Mouse (Mus musculus) neural tube, embryonic 15.5 days (tissue): Measurements from ENCODE around the gene Cpsf6. TPM values are rescaled to one million over a fixed set of nuclear protein-coding genes. Genes with fewer than 3 reads are reported as not detected.

Experiments
- ATAC-seq: fragments of 200-750 bp; cut with Nextera tagmentation; 2 replicates; pipeline ENCODE4 v1.8.0; 2017; ENCODE audit warnings: mild to moderate bottlenecking, moderate TSS enrichment, moderate library complexity; ENCODE audit not compliant: low FRiP score
- H3K27ac ChIP-seq: fragments of 300-500 bp; sonication (generic); replicated peaks from 2 replicates; pipeline ENCODE4 v1.5.1; 2015; ENCODE audit warnings: mild to moderate bottlenecking, inconsistent platforms
- H3K27me3 ChIP-seq: fragments of 300-500 bp; sonication (generic); replicated peaks from 2 replicates; pipeline ENCODE4 v1.6.1; 2015; ENCODE audit warnings: inconsistent platforms
- H3K36me3 ChIP-seq: fragments of 300-500 bp; sonication (generic); 2 replicates; pipeline ENCODE4 v1.6.1; 2015; ENCODE audit warnings: inconsistent platforms
- H3K4me1 ChIP-seq: fragments of 300-500 bp; sonication (generic); 2 replicates; pipeline ENCODE4 v1.6.1; 2015; ENCODE audit warnings: inconsistent platforms
- H3K4me2 ChIP-seq: fragments of 300-500 bp; sonication (generic); 2 replicates; pipeline ENCODE4 v1.6.1; 2015; ENCODE audit warnings: inconsistent platforms, mild to moderate bottlenecking, moderate library complexity
- H3K4me3 ChIP-seq: fragments of 300-500 bp; sonication (generic); replicated peaks from 2 replicates; pipeline ENCODE4 v1.5.1; 2015; ENCODE audit warnings: mild to moderate bottlenecking, inconsistent platforms
- H3K9ac ChIP-seq: fragments of 300-500 bp; sonication (generic); replicated peaks from 2 replicates; pipeline ENCODE4 v1.6.1; 2015; ENCODE audit warnings: mild to moderate bottlenecking, inconsistent platforms
- H3K9me3 ChIP-seq: fragments of 300-500 bp; sonication (generic); replicated peaks from 2 replicates; pipeline ENCODE4 v1.6.1; 2016; ENCODE audit warnings: inconsistent platforms
- whole genome bisulfite sequencing: fragments of 180-500 bp; shearing (Covaris S2); methylation state at CpG from one replicate; pipeline ENCODE4 v1.1.7; 2015; ENCODE audit warnings: mixed read lengths; 5-methylcytosine and 5-hydroxymethylcytosine counted together
- polyA plus RNA-seq: library from polyadenylated mRNA; unstranded; fragments of >200 nt; fragmentation: Nextera tagmentation; extraction: Ambion mirVana; gene quantifications from 2 replicates; pipeline ENCODE4 v1.2.1, GENCODE M21; 2015

Gene Cpsf6
- polyA plus RNA-seq, 1 experiment from 2014 or later, result 126 TPM

DNA sequence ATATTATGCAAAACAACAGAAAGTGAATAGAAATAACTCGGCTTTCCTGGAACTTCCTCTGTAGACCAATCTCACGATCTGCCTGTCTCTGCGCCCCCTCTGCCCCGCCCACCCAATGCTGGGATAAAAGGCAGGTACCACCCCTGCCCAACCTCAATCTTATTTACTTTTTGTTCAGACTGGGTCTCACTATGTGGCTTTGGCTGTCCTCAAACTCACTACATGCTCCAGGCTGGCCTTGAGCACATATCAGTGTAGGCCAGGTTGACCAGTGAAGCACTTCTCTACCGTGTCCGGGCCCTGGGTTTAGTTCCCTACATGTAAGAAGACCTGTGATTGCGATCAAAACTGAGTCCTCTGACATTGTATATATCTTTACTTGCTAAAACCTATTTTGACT lies 40.6 kb downstream of the Cpsf6 start:
- Histone ChIP-seq H3K9me3 (no peaks in the 10 kb centered on the region), H3K27ac (no peak overlapping the region), H3K27me3 (no peaks in the 10 kb centered on the region), H3K4me1 (0 out of 2 replicates have a peak, but pooled peaks cover 3% of the 10 kb centered on the region), H3K4me2 (no peak overlapping the region), H3K36me3 (no peaks in the 10 kb centered on the region), H3K4me3 (no peak overlapping the region), H3K9ac (no peak overlapping the region)
- 82% methylated on average over 7 of the region's 7 CpGs for WGBS
- no peak for ATAC-seq

DNA sequence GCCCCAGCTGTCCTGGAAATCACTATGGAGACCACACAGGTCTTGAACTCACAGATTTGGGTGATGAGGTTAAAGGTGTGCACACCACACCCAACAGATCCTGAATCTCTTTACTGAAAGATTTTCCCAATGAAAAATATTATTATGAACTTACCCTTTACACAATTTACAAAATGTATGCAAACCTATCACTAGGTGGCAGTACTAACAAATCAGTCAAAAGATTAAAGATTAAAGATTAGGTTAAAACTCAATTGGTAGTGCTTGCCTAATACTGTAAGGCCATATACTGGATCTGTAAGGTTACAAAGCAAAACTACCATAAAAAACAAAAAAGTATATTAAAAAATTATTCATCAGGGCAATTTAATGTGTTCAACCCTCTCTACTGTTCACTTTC lies 41.9 kb downstream of the Cpsf6 start:
- Histone ChIP-seq H3K27me3 (no peaks in the 10 kb centered on the region), H3K9me3 (no peaks in the 10 kb centered on the region), H3K4me1 (0 out of 2 replicates have a peak, but pooled peaks cover 3% of the 10 kb centered on the region), H3K4me2 (no peak overlapping the region), H3K27ac (no peak overlapping the region), H3K4me3 (no peak overlapping the region), H3K9ac (no peak overlapping the region), H3K36me3 (no peaks in the 10 kb centered on the region)
- ATAC-seq, result no peak

DNA sequence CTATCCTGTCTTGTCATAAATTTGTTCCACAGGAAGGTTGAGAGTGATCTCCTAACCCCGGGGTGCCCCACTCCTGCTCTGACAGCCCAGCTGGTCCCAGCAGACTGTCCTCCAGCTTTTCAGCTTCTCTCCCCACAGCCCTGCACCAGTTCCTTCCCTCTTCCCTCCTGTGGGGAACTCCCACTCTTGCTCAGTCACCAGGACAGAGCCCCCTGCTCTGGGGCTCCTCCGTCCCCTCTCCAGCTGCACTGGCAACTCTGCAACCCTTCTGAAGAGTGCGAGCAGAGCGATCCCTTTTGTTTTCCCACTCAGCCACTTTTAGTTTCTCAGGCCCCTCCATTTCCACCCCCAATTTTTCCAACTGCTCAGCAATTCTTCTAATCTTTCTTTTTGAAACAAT lies 44.2 kb downstream of the Cpsf6 start:
- 33% methylated on average over 4 of the region's 4 CpGs for WGBS
- no peak overlapping the region for H3K4me3 ChIP-seq
- H3K4me1 ChIP-seq, result 0 out of 2 replicates have a peak, but pooled peaks cover 3% of the 10 kb centered on the region
- H3K9me3 ChIP-seq, result no peaks in the 10 kb centered on the region
- ATAC-seq, result no peak
- H3K27ac ChIP-seq, result no peak overlapping the region
- no peak overlapping the region for H3K9ac ChIP-seq
- no peaks in the 10 kb centered on the region for H3K36me3 ChIP-seq
- H3K4me2 ChIP-seq, result no peak overlapping the region
- no peaks in the 10 kb centered on the region for H3K27me3 ChIP-seq

DNA sequence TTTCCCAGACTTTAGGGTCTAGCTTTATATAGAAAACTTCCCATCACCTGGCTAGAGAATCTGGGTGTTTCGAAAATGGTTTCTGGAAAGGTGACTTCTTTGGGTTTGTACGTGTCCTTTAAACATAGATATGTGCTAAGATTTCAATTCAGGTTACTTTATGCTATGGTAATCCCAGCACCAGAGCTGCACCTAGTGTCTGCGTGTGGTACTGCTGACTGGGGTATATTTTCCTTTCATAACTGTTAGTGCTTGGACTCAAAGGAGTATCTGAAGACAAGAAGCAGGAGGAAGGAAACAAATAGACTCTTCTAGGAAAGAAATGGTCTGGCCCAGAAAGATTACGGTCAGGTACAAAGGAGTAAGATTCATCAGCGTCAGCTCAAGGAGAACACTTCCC lies 49.3 kb downstream of the Cpsf6 start:
- H3K36me3 ChIP-seq, result no peaks in the 10 kb centered on the region
- no peaks in the 10 kb centered on the region for H3K27me3 ChIP-seq
- no peak overlapping the region for H3K9ac ChIP-seq
- ATAC-seq, result no peak
- H3K4me3 ChIP-seq, result no peak overlapping the region
- H3K4me2 ChIP-seq, result no peak overlapping the region
- H3K27ac ChIP-seq, result no peak overlapping the region
- H3K9me3 ChIP-seq, result no peaks in the 10 kb centered on the region
- 82% methylated on average over 5 of the region's 5 CpGs for WGBS
- no peaks in the 10 kb centered on the region for H3K4me1 ChIP-seq

DNA sequence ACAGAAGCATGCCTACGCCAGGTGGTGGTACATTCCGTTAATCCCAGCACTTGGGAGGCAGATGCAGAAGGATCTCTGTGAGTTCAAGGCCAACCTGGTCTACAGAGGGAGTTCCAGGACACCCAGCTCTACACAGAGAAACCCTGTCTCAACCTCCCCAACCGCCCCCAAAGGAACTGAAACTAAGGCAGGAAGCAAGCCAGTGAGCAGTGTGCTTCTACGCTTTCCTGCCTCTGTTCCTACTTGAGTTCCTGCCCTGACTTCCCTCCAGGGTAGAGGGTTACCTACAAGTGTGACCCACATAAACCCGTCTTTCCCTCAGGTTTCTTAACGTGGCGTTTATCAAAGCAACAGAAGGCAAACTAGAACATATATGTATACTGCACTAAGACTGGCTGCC lies 56.0 kb downstream of the Cpsf6 start:
- no peaks in the 10 kb centered on the region for H3K9me3 ChIP-seq
- ATAC-seq, result no peak
- no peaks in the 10 kb centered on the region for H3K27me3 ChIP-seq

DNA sequence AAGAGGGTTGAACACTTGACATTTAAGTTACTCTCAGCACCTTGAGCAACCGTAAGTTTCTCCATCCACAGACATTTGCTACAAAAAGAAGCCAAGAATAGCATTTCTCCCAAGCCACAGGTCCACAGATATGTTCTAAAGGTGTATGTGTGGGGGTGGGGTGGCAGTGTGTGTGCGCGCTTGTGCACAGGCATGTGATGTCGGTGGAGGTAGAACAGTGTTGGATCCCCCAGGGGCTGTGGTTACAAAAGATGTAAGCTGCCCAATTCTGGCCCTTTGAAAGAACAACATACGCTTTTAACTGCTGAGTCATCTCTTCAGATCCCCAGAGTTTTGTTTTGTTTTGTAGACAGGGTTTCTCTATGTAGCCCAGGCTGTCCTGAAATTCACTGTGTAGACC lies 57.2 kb downstream of the Cpsf6 start:
- Histone ChIP-seq H3K4me1 (no peaks in the 10 kb centered on the region), H3K4me3 (no peak overlapping the region), H3K9me3 (no peaks in the 10 kb centered on the region), H3K4me2 (no peak overlapping the region), H3K36me3 (no peaks in the 10 kb centered on the region), H3K9ac (no peak overlapping the region), H3K27me3 (no peaks in the 10 kb centered on the region), H3K27ac (no peak overlapping the region)
- 91% methylated on average over 5 of the region's 5 CpGs for WGBS
- no peak for ATAC-seq

More for the DNA sequence above, 56.0 kb downstream of the Cpsf6 start:
- Histone ChIP-seq H3K4me3 (no peak overlapping the region), H3K36me3 (no peaks in the 10 kb centered on the region), H3K27ac (no peak overlapping the region), H3K4me1 (no peaks in the 10 kb centered on the region), H3K4me2 (no peak overlapping the region), H3K9ac (no peak overlapping the region)
- 89% methylated on average over 7 of the region's 7 CpGs for WGBS

DNA sequence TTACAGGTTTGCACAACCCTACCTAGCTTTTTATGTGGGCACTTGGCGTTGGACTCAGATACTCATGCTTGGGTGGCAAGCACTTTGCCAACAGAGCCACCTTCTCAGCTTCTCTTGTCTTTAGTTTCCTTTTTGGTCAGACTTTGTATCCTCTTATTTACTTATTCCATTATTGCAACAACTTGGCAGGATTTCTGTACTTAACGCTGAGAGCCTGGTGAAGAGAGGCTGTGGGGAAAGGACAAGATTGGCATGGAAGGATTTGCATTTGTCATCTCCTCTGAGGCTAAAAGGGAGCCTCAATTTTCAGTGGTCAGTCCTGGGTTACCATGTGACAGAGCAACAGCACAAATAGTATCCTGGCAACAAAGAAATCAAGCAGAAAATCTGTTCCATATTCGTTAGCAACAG lies 59.2 kb downstream of the Cpsf6 start:
- H3K27ac ChIP-seq, result no peak overlapping the region

DNA sequence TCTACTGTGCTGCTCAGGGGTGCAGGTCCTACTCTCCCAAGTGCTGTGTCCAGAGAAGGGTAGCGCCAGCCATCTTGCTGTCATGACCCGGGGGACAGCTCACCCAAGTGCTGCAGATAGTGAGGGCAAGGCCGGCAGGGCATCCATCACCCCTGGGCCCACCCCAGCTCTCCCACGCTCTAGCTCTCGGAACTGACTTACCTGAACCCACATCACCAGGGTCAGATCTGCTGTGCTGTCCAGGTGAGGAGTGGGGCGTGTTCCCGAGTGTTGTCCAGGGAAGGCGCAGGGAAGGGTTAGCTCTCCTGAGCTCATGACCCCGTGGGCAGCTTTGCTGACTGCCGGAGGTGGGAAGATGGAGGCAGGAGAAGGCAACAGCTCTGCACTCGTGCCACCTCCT lies 63.4 kb downstream of the Cpsf6 start:
- Histone ChIP-seq H3K4me3 (no peak overlapping the region), H3K27me3 (no peaks in the 10 kb centered on the region), H3K27ac (no peak overlapping the region), H3K36me3 (no peaks in the 10 kb centered on the region), H3K4me2 (no peak overlapping the region), H3K9ac (no peak overlapping the region), H3K9me3 (no peaks in the 10 kb centered on the region), H3K4me1 (no peaks in the 10 kb centered on the region)
- WGBS, result 94% methylated on average over 11 of the region's 11 CpGs
- ATAC-seq, result no peak

More for the DNA sequence above, 59.2 kb downstream of the Cpsf6 start:
- no peaks in the 10 kb centered on the region for H3K4me1 ChIP-seq
- no peak overlapping the region for H3K9ac ChIP-seq
- no peaks in the 10 kb centered on the region for H3K9me3 ChIP-seq
- H3K36me3 ChIP-seq, result no peaks in the 10 kb centered on the region
- H3K27me3 ChIP-seq, result no peaks in the 10 kb centered on the region
- H3K4me2 ChIP-seq, result no peak overlapping the region
- H3K4me3 ChIP-seq, result no peak overlapping the region
- no peak for ATAC-seq
- WGBS, result 65% methylated on average over 3 of the region's 3 CpGs

DNA sequence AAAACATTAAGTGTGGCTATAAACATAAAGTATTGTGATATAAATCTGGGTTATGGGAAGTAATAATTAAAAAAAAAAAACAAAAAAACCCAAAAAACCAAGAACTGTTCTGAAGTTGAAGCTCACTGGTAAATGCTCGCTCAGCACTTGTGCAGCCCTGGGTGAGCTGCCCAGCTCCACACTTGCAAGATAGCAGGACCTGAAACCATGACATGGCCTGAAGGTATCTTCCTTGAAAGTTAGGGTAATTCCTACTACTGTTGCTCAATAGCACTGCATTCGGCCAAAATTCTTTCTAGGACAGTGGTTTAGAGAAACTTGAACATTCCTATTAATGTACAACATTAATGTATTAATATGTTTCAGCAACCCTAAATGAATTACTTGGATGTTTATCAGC lies 66.7 kb downstream of the Cpsf6 start:
- Histone ChIP-seq H3K4me3 (no peak overlapping the region), H3K36me3 (no peaks in the 10 kb centered on the region), H3K27me3 (no peaks in the 10 kb centered on the region), H3K27ac (no peak overlapping the region), H3K9ac (no peak overlapping the region), H3K4me2 (no peak overlapping the region), H3K9me3 (no peaks in the 10 kb centered on the region), H3K4me1 (no peaks in the 10 kb centered on the region)
- 92% methylated on average over 2 of the region's 2 CpGs for WGBS
- ATAC-seq, result no peak

DNA sequence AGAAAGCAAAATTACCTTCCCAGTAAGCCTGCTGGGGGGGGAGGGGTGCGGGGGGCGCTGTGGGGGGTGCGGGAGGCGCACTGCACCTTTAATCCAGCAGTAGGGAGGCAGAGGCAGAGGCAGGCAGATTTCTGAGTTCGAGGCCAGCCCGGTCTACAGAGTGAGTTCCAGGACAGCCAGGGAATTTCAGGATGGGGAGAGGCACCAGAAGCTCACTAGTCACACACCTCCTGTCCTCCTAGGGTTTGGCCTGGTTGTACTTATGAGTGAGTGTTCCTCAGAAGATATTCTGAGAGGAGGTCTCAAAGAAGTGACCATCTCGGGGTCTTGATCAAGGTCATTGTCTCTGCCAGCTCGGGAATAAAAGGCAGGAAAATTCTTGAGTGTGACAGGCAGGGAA lies 67.6 kb downstream of the Cpsf6 start:
- Histone ChIP-seq H3K4me3 (no peak overlapping the region), H3K27me3 (no peaks in the 10 kb centered on the region), H3K36me3 (no peaks in the 10 kb centered on the region), H3K9me3 (no peaks in the 10 kb centered on the region), H3K4me2 (no peak overlapping the region), H3K9ac (no peak overlapping the region), H3K4me1 (no peaks in the 10 kb centered on the region), H3K27ac (no peak overlapping the region)
- no peak for ATAC-seq
- 85% methylated on average over 8 of the region's 8 CpGs for WGBS

DNA sequence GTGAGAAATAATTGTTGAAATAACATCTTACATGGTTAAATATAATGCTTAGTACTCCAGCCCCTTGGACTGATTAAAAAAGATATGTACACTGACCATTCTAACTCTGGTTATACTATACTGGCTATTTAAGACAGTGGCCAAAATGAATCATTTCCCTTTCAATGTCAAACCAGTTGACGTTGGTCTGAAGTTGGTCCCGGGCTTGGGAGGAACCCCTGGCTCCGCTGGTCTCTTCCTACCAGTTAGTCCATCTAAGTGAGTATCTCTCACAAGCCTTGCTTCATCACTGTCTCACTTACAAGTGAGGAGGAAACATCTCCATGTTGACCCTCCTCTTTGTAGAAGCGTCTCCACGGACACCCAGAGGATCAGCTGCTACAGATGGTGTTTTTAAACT lies 75.4 kb downstream of the Cpsf6 start:
- H3K36me3 ChIP-seq, result no peaks in the 10 kb centered on the region
- H3K9me3 ChIP-seq, result no peaks in the 10 kb centered on the region
- H3K27me3 ChIP-seq, result no peaks in the 10 kb centered on the region
- no peak overlapping the region for H3K4me2 ChIP-seq
- no peak overlapping the region for H3K4me3 ChIP-seq
- 92% methylated on average over 5 of the region's 5 CpGs for WGBS
- no peak overlapping the region for H3K27ac ChIP-seq
- H3K4me1 ChIP-seq, result no peaks in the 10 kb centered on the region
- H3K9ac ChIP-seq, result no peak overlapping the region
- ATAC-seq, result no peak

DNA sequence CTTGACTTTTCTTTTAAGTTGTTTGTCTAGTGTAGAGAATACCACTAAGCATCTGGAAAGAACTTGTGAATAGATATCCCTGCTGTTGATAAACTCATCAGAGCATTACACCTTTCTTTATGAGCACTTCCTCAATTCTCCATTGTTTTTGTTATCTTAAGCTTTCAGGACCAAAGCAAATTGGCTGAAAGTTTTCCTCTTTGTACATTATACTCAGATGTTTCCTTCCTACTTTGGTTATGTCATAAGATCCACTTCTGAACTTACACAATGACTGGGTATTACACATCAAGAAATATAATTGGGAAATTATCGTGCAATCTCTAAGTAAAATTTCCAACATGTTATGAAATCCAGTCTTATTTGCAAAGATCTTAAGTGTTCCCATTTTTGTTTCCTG lies 78.1 kb downstream of the Cpsf6 start:
- 91% methylated on average over 1 of the region's 1 CpGs for WGBS
- ATAC-seq, result no peak

DNA sequence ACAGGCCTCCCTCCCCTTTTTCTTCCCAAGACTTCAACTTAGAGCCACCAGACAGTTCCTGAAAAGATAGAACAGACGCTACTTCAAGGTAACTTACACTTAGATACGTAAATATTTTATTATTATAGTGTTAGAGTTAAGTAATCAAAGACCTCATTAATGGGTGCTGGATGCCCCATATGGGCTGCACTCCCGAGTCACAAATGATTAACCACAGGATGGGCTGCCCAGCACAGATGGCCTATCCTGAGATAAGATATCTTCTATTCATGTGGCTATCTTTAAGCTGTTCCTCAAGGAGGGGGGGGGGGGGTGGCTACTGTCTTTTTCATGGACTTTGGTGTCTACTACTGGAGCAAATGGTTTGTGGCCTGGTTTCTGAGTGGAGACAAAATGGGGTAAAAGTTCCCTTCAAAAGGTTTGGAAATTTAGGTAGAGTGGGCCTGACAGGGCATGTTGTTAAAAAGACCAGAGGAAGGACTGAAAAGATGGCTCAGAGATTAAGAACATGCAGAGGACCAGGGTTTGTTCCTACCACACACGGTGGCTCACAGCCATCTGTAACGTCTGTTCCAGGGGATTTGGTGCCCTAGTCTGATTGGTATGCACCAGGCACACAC lies 79.8 kb downstream of the Cpsf6 start:
- no peaks in the 10 kb centered on the region for H3K4me1 ChIP-seq
- H3K4me3 ChIP-seq, result no peak overlapping the region
- no peak overlapping the region for H3K4me2 ChIP-seq
- H3K27me3 ChIP-seq, result no peaks in the 10 kb centered on the region
- no peak overlapping the region for H3K27ac ChIP-seq
- no peak overlapping the region for H3K9ac ChIP-seq
- no peaks in the 10 kb centered on the region for H3K9me3 ChIP-seq
- H3K36me3 ChIP-seq, result no peaks in the 10 kb centered on the region
- no peak for ATAC-seq
- WGBS, result 86% methylated on average over 5 of the region's 5 CpGs

More for the DNA sequence above, 78.1 kb downstream of the Cpsf6 start:
- Histone ChIP-seq H3K9ac (no peak overlapping the region), H3K4me3 (no peak overlapping the region), H3K9me3 (no peaks in the 10 kb centered on the region), H3K27me3 (no peaks in the 10 kb centered on the region), H3K4me1 (no peaks in the 10 kb centered on the region), H3K4me2 (no peak overlapping the region), H3K27ac (no peak overlapping the region), H3K36me3 (no peaks in the 10 kb centered on the region)
